Mouse (Mus musculus) CD8-positive naive resting alpha-beta T cell, adult 2 months (primary cell): ENCODE results near the gene Kctd5.

Experiments
- DNase-seq, 2 experiments: peaks; one replicate each; pipeline ENCODE4 v3.0.0; 2022; ENCODE audit warnings: low read depth in 2 of 2, low spot score in 2 of 2

Kctd5 gene

DNA sequence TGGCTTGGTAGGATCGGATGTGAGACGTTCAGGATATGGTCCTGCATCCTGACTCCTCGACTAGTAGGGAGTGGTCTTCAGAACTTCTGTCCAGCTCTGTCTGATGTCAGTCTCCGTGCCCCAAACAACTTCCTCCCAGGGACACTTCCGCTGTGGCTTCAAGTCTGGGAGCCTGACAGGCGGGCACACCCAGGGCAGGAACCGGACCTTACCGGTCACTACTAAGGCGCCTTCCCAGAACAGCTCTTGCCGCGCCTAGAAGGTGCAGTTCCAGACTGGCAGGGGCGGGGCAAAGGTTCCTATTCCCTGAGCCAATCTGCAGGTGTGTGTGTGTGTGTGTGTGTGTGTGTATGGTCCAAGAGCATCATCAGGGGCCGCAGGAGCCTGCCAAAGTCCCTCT, 35.9 kb downstream of the Kctd5 start:
- no peak for DNase-seq

DNA sequence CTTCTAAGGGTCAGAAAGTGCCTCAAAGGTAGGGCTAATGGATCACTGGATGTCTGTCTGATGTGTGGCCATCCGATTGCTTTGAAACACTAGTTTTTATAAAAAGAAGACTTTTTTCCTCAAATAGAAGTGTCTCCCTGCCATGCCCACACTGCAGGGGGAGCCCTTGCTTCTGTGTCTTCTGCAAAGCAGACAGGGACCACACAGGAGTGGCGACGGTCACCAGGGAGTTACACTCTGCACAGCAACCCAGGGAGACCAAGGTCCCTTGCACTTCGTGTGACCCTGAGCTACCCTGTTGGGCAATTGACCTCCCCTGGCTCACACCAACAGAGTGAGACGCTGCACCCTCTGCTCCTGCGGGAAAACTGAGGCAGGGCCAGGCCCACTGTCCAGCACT, 36.3 kb downstream of the Kctd5 start:
- no peak for DNase-seq

- DNase-seq = no peak
These were observed 38.2 kb downstream of the Kctd5 start for GRCm38 (mm10) chr17:24035087-24035486.

DNA sequence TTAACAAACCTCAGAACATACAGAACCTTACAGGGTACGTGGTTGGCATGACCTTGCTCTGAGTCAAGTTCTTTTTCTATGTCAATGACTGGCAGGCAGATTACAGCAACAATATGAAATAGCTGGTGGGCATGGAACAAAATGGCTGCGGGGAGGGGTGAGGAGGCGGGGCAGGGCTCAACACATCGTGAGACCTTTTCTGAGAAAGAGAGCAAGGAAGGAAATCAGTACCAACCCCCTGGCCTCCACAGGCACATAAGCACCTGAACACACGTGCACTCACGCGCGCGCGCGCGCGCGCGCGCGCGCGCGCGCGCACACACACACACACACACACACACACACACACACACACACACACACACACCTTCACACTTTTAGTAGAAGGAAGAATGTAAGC, 42.7 kb downstream of the Kctd5 start:
- no peak for DNase-seq

DNA sequence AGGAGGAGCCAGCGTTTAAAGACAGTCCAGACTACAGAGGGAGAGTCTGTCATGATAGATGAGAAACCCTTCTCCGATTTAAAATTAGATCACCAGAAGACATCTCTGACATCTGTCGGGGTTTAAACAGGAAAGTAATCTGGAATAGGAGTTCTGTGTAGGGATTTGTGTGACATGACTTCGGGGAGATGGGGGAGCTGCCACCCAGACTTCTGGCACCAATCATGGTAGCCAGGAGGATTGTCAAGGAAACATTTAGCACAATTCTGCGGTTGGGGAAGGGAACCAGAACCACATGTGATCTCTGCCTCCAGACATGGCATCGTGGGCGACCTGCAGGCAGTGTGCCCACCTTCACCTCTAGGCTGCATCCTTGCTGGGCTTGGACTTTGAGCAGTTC, 43.8 kb downstream of the Kctd5 start:
- DNase-seq = no peak

DNA sequence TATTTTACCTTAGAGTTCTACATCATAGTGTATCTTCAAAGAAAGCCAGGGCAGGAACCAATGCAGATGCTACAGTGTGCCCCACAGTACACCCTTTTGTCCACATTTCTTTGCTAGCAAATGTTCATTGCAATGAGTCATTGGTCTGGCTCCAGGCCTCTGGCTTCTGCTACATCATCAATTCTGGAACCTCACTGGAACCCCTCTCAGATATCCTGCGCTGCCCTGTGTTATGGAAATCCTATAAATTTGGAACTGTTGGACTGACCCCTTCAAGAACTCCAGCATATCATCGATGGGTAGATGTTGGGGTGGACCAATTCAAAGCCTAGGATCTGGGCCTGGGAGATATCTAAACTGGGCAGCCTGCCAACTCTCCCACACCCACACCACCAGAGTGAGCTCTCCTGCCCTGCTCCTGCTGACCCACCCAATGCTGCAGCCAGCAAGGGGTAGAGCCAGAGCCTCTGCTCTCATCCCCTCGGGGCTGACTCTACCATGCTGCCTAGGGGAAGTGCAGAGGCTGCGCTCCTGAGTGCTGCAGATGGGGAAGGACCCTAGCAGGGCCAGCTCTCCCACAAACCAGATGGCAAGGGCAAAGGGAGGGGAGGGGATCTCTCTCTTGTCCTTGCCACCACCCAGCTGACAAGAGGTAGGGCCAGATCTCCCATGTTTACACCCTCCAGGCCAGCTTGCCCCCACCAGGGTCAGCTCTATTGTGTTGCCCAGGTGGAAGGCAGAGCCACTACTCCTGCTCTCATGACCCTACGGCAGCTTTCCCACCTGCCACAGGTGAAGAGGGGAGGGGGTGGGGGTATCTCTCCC, 51.7 kb downstream of the Kctd5 start:
- DNase-seq = no peak

GRCm38 (mm10) chr17:24020696-24021095, 52.6 kb downstream of the Kctd5 start:
- no peak for DNase-seq

DNA sequence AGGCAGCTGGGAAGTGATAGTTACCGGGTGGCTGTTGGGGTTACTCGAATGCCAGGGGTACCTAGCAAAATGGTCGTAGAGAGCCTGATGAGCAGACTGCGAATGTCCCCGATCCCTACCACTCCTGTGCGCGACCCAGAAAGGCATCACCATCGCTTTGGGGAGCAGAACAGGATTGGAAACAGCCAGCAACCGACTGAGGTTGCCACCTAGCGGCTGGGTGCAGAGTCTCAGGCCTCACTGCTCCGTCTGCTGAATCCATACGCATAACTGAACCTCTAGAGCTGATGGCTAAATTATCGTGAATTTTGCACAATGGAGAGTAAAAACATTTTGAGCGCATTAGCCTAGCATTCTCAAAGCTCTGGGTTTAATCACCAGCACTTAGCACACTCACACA, 57.6 kb downstream of the Kctd5 start:
- no peak for DNase-seq

DNA sequence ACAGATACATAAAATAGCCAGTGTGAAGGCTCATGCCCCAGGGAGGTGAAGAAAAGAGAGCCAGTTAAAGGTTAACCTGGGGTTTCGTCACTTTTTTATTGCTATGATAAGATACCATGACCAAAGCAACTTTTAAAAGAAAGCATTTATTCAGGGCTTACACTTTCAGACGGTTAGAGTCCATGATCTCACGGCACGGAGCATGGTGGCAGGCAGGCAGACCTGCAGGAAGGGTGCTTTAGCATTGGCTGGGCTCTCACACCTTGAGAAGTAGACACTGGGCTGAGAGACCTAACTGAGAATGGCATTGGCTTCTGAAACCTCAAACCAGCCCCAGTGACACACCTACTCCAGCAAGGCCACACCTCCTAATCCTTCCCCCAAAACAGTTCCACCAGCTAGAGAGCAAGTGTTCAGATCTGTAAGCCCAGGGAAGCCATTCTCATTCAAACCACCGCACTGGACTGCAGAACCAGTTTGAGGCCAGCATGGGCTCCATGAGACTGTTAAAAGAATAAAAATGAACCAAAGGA, 58.8 kb downstream of the Kctd5 start:
- no peak for DNase-seq

DNA sequence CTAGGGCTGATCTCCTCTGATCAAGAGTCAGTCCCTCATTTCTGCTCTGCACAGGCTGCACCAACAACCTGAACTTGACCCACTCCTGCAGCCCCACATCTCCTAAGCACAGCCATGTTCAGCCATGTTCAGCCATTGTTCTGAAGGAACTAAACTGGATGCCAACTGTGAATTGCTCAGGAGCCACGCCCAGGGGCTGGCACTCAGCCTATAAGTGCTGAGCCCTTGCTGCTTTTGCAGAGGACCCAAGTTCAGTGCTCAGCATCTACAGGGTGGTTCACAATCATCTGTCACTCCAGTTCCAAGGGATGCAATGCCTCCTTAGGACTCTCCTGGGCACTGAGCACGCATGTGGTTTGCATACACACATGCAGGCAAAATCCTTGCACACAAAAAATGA, 60.4 kb downstream of the Kctd5 start:
- no peak for DNase-seq

DNA sequence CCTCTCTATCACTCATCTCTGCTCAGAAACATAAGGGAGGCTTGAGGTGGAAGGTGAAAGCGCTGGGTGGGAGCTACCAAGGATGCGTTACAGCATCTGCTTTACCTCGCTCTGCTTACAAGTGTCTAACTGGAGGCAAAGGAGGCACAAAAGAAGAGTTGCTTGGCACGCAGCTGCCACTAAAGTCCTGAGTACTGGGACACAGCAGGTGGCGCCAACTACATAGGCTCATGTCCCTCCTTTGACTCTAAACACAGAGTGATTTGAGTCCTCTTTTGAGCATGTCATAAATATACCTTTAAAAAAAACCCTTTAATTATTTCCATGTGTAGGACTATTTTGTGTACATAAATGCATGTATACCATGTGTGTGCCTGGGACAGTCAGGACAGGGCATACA, 63.7 kb downstream of the Kctd5 start:
- no peak for DNase-seq

GRCm38 (mm10) chr17:24008105-24008504, 65.2 kb downstream of the Kctd5 start:
- DNase-seq = no peak

DNA sequence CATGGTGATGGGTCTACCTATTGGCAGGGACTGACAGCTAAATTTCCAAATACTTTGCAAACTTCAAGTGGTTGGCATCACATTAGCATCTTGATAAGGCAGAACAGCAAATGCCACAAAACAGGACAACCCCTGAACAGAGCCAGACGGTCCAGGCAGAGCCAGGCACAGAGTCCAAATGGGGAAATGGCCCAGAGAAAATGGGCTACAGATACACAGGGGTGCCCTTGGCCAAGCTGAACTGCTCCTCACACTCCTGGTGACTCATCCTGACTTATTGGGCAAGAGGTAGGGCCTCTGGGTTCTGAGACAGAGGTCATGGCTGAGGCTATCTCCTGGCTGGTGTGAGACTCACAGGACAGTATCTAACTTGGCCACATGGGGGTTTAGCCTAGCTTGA, 65.9 kb downstream of the Kctd5 start:
- no peak for DNase-seq

GRCm38 (mm10) chr17:24006930-24007329, 66.4 kb downstream of the Kctd5 start:
- no peak for DNase-seq

DNA sequence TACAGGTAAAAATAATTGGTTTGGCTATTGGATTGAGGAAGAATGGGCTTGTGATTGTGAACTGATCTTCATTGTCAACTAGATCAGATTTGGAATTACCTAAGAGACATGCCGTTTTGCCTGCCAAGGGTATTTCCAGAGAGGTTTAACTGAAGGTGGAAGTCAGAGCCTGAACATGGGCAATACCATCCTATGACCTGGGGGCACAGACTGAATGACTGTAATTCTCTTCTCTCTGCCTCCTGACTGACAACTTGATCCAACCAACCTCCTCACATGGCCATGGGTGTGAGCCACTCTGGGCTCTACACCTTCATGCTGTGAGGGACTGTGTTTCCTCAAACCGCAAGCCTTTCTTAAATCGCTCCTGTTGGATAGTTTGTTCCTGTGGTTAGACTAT, 68.2 kb downstream of the Kctd5 start:
- DNase-seq = no peak

DNA sequence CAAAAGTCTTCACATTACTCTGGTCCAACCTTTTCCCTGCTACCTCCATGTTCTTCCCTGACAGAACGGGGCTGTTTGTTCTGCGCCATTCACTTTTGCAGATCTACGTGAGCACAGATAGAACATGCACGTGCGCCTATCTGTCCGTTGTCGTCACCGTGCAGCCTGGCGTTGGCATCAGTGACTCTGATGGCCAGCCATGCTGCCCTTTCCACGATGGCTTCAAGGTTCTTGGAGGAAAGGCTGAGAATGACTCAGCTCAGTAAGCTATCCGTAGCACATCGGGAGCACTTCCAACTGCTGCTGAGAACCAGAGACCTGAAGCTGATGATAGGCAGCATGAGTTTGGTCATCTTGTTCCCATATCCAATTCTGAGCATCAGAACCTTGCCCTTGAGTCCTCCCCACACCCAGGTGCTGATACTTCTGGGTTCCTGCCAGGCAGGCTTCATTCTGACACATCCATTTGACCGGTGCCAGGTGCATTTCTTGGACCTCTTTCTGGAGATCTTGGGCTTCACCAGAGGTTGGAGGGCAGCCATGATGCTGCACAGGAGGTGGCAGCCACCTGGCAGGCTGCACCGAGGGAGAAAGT, 69.1 kb downstream of the Kctd5 start:
- DNase-seq = no peak

DNA sequence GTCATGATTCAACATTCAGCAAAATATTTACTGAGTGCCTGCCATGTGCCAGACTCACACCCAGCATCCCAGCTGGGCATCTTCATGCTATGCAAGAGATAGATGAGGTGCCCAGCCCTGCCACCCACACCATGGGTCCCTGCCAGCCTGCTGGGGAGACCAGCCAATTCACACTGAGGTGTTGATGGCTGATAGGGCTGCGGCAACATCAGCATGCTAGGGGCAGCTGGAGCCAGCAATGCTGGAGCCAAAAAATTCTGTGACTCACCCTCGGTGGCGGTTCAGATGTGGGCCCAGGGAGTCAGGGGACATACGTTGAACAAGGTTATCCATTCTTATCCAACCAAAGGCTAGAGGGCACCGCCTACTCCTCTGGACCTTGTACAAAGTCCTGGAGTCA, 72.9 kb downstream of the Kctd5 start:
- DNase-seq = no peak

- no peak for DNase-seq
These were observed 74.9 kb downstream of the Kctd5 start for GRCm38 (mm10) chr17:23998383-23998782.

GRCm38 (mm10) chr17:23997901-23998300, 75.4 kb downstream of the Kctd5 start, which contains the start of gene Prss22:
TSS of gene Prss22 (minus strand) at chr17:23998100.
- no peak for DNase-seq
